Mouse (Mus musculus): ENCODE measurements at regions not wholly inside any gene's neighbourhood (a gene's known extent, or its start where the extent isn't known, plus 50 kb on each side); places are given as distances from the start of the nearest gene placed in this dataset.

DNA sequence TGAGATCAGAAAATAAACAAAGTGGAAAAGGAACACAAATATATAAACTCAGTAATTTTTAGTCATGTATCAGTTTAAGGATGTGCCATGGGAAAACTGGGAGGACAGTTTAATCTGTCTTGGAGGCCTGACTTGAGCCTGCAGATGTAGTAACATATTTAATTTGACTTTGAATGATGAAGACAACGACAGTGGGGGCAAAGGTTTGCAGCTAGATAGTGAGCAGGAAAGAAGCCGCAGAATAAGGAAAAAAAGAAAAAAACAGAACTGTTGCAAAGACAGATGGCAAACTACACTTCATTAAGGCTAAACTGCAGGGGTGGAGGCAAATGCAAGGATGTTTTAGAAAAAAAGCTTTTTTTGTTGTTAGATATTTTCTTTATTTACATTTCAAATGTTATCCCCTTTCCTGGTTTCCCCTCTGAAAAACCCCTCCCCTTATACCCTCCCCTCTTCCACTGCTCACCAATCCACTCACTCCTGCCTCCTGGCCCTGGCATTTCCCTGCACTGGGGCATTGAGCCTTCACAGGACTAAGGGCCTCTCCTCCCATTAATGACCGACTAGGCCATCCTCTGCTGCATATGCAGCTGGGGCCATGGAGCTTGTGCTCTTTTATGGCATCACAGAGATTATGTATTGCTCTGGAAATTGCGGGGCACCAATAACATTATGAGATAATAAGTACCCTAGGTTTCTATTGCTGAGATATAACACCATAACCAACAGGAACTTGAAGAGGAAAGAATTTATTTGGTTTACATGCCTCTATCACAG is 58.5 kb upstream of the Reg3g start:
- no peak overlapping the region for H3K27ac ChIP-seq (ENCODE audit: insufficient read depth, low read length)
- H3K4me1 ChIP-seq (ENCODE audit: control insufficient read depth, insufficient read depth, low read length): no peaks in the 10 kb centered on the region; the same call in 1 of the 2 replicates
- no peak overlapping the region for H3K4me3 ChIP-seq (ENCODE audit: insufficient read depth, low read length)
- no peak for TF ChIP-seq POLR2A (IDR thresholded peaks at IDR 0.05; ENCODE audit: extremely low read depth, insufficient read depth, low read length)
